Mouse (Mus musculus) heart, embryonic 13.5 days (tissue): ENCODE results near the gene Lrrc42. TPM values are rescaled to one million over a fixed set of nuclear protein-coding genes. Genes with fewer than 3 reads are reported as not detected.

Experiments
- ATAC-seq: fragments of 200-750 bp; cut with Nextera tagmentation; 2 replicates; pipeline ENCODE4 v1.8.0; 2017; ENCODE audit warnings: moderate TSS enrichment; ENCODE audit not compliant: insufficient number of reproducible peaks, low FRiP score, low TSS enrichment; ENCODE audit errors: extremely low read depth
- H3K27ac ChIP-seq: fragments of 300-500 bp; sonication (generic); replicated peaks from 2 replicates; pipeline ENCODE4 v1.5.1; 2015; ENCODE audit warnings: moderate library complexity, mild to moderate bottlenecking, inconsistent platforms
- H3K27me3 ChIP-seq: fragments of 300-500 bp; sonication (generic); replicated peaks from 2 replicates; pipeline ENCODE4 v1.6.1; 2015; ENCODE audit warnings: mild to moderate bottlenecking, inconsistent platforms
- H3K36me3 ChIP-seq: fragments of 300-500 bp; sonication (generic); 2 replicates; pipeline ENCODE4 v1.6.1; 2015; ENCODE audit warnings: mild to moderate bottlenecking, inconsistent platforms
- H3K4me1 ChIP-seq: fragments of 300-500 bp; sonication (generic); 2 replicates; pipeline ENCODE4 v1.6.1; 2015; ENCODE audit warnings: inconsistent platforms
- H3K4me2 ChIP-seq: fragments of 300-500 bp; sonication (generic); 2 replicates; pipeline ENCODE4 v1.6.1; 2015; ENCODE audit warnings: inconsistent platforms, mild to moderate bottlenecking, moderate library complexity
- H3K4me3 ChIP-seq: fragments of 300-500 bp; sonication (generic); 2 replicates; pipeline ENCODE4 v1.5.1; 2015; ENCODE audit warnings: moderate library complexity, mild to moderate bottlenecking, inconsistent platforms
- H3K9ac ChIP-seq: fragments of 300-500 bp; sonication (generic); 2 replicates; pipeline ENCODE4 v1.6.1; 2015; ENCODE audit warnings: inconsistent platforms, mild to moderate bottlenecking, moderate library complexity
- H3K9me3 ChIP-seq: fragments of 300-500 bp; sonication (generic); 2 replicates; pipeline ENCODE4 v1.6.1; 2016; ENCODE audit warnings: inconsistent platforms
- WGBS: fragments of 180-500 bp; shearing (Covaris S2); methylation state at CpG from one replicate; pipeline ENCODE4 v1.1.7; 2015; ENCODE audit warnings: mixed read lengths; 5-methylcytosine and 5-hydroxymethylcytosine counted together
- polyA plus RNA-seq: library from polyadenylated mRNA; unstranded; fragments of >200 nt; fragmentation: Nextera tagmentation; extraction: Ambion mirVana; gene quantifications from 2 replicates; pipeline ENCODE4 v1.2.1, GENCODE M21; 2015

Gene Lrrc42
- polyA plus RNA-seq, 1 experiment from 2014 or later = 53.5 TPM

- WGBS = 60% methylated on average over 9 of the region's 9 CpGs
- H3K4me3 ChIP-seq = no peak overlapping the region
- peaks cover 8% of the 10 kb centered on the region; the same call in 1 of the 2 replicates for H3K4me1 ChIP-seq
- ATAC-seq = no peak
- H3K9me3 ChIP-seq = no peaks in the 10 kb centered on the region
- H3K27me3 ChIP-seq = peaks cover 73% of the 10 kb centered on the region
- H3K9ac ChIP-seq = no peak overlapping the region
- H3K36me3 ChIP-seq = no peaks in the 10 kb centered on the region
- H3K27ac ChIP-seq = no peak overlapping the region
- H3K4me2 ChIP-seq = no peak overlapping the region
Observed at GRCm38 (mm10) chr4:107217574-107217973, 35.8 kb downstream of the Lrrc42 start.

DNA sequence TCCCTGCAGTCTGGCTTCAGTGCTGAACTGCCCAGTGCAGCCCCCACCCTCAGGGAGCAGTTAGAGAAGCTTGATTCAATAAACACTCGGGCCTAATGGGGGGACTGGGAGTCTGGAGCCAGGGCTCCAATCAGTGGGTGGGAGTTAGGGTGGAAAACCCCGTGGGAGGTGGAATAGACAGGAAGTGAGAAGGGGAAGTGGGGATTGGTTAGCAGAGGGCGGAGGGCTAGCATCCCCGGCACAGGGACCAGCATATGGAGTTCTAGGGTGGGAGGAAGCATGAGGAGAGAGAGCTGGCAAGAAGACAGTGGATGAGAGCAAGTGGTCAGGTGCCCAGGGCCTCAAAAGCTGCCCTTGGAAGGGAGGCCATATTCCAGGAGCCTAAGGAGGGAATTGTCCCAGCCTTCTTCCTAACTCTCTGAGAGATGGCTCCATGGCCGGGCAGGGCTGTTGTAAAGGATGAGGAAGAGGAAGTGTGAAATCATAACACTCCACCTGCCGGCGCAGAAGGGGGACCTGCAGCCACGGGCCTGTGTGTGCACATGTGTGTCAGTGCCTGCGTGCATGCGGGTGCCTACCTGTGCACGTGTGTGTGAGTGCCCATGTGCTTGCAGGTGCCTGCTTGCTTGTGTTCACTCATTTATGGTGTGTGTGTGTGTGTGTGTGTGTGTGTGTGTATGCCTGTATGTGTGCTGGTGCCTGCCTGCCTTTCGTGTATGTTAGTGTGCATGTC lies 39.9 kb downstream of the Lrrc42 start:
- Histone ChIP-seq H3K4me2 (no peak overlapping the region), H3K9me3 (no peaks in the 10 kb centered on the region), H3K4me3 (no peak overlapping the region), H3K27ac (no peak overlapping the region), H3K9ac (no peak overlapping the region), H3K4me1 (peaks cover 11% of the 10 kb centered on the region), H3K36me3 (peaks cover 7% of the 10 kb centered on the region; the same call in 1 of the 2 replicates), H3K27me3 (peaks cover 71% of the 10 kb centered on the region)
- 62% methylated on average over 12 of the region's 12 CpGs for WGBS
- no peak for ATAC-seq

DNA sequence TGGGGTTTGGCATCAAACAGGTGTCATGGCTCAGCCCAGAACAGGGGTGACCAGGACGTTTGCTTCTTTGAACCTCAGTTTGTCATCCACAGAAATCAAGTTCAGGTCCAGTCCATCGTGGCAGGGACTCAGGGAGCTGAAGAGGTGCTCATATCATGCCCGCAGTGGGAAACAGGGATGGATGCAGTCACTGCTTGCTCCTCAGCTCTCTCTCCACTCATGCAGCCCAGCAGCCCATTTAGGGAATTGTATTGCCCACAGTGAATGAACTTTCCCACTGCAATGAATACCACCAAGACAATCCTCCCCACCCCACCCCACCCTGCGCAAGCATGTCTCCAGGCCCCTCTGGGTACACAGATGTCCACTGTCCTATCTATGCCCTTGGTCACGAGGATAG lies 41.4 kb downstream of the Lrrc42 start:
- ATAC-seq = no peak
- Histone ChIP-seq H3K4me3 (no peak overlapping the region), H3K27ac (no peak overlapping the region), H3K36me3 (peaks cover 21% of the 10 kb centered on the region), H3K9ac (no peak overlapping the region), H3K4me1 (peaks cover 4% of the 10 kb centered on the region; the same call in 1 of the 2 replicates), H3K27me3 (peaks cover 62% of the 10 kb centered on the region), H3K4me2 (no peak overlapping the region), H3K9me3 (no peaks in the 10 kb centered on the region)
- 77% methylated on average over 5 of the region's 5 CpGs for WGBS

GRCm38 (mm10) chr4:107211465-107211864 lies 41.9 kb downstream of the Lrrc42 start:
- H3K9me3 ChIP-seq = no peaks in the 10 kb centered on the region
- ATAC-seq = no peak
- peaks cover 26% of the 10 kb centered on the region for H3K36me3 ChIP-seq
- peaks cover 4% of the 10 kb centered on the region; the same call in 1 of the 2 replicates for H3K4me1 ChIP-seq
- no peak overlapping the region for H3K9ac ChIP-seq
- no peak overlapping the region for H3K27ac ChIP-seq
- H3K27me3 ChIP-seq = peaks cover 58% of the 10 kb centered on the region
- no peak overlapping the region for H3K4me2 ChIP-seq
- H3K4me3 ChIP-seq = no peak overlapping the region
- 43% methylated on average over 4 of the region's 4 CpGs for WGBS

DNA sequence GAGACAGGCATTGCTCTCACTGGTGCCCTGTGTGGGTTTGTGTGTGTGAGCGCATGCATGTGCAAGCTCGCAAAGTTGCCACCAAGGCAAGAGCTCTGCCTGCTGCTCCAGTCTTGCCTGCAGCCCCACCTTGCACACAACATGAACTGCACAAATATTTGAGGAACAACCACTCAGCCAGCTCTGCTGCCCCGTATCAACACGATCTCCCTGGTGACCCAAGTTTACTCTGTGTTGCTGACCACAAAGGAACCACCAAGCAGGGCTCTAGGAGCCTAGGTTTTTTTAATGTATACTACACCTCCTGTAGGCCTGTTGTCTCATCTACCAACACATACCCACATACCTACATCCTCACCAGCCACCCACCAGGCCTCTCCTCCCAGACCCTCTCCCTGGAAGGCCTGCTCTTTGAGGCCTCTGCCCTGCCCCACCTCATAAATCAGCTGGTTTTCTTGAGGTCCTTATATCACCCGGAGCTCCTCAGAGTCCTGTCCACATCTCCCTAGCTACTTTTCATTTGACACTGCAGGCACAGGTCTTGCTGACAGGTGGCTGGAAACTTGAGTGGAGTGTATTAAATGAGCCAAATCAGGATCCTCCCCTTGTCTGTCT lies 42.7 kb downstream of the Lrrc42 start:
- Histone ChIP-seq H3K9me3 (no peaks in the 10 kb centered on the region), H3K9ac (no peak overlapping the region), H3K4me3 (no peak overlapping the region), H3K27me3 (peaks cover 50% of the 10 kb centered on the region), H3K27ac (no peak overlapping the region), H3K4me1 (peaks cover 4% of the 10 kb centered on the region; the same call in 1 of the 2 replicates), H3K36me3 (peaks cover 31% of the 10 kb centered on the region), H3K4me2 (no peak overlapping the region)
- WGBS = 76% methylated on average over 5 of the region's 5 CpGs
- no peak for ATAC-seq

GRCm38 (mm10) chr4:107208880-107209279 lies 44.5 kb downstream of the Lrrc42 start, which contains the start of gene Ldlrad1:
Gene Ldlrad1 (plus strand): TSS chr4:107209180.
- WGBS = 84% methylated on average over 3 of the region's 3 CpGs
- Histone ChIP-seq H3K4me3 (no peak within 1 kb of the TSS), H3K36me3 (peaks cover 48% of the 10 kb centered on the region), H3K4me1 (peaks cover 4% of the 10 kb centered on the region; the same call in 1 of the 2 replicates), H3K9me3 (no peaks in the 10 kb centered on the region), H3K4me2 (no peak within 1 kb of the TSS), H3K9ac (no peak within 1 kb of the TSS), H3K27ac (no peak within 1 kb of the TSS), H3K27me3 (peaks cover 33% of the 10 kb centered on the region)
- ATAC-seq = no peak

DNA sequence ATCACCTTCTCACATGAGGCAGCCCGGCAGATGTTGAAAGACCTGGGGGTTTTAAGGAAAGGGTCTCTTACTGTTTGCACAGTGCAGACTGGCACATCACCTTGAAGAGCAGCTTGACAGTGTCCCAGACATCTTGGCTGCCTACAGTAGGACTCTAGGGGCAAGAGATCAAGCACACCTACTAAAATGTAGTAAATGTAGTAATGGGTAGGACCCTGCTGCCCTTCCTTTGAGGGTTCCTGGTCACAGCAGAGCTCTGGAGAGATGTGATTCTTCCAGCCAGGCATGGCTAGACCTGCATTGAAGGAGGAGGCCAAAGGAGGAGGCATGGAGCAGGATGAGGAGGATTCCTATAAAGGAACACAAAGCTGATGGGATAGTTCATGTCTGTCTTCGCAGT lies 46.3 kb downstream of the Lrrc42 start:
- H3K4me3 ChIP-seq = no peak overlapping the region
- no peak overlapping the region for H3K4me2 ChIP-seq
- peaks cover 67% of the 10 kb centered on the region for H3K36me3 ChIP-seq
- peaks cover 4% of the 10 kb centered on the region; the same call in 1 of the 2 replicates for H3K4me1 ChIP-seq
- 97% methylated on average over 2 of the region's 2 CpGs for WGBS
- H3K27me3 ChIP-seq = peaks cover 16% of the 10 kb centered on the region; the same call in 1 of the 2 replicates
- no peak overlapping the region for H3K27ac ChIP-seq
- ATAC-seq = no peak
- no peak overlapping the region for H3K9ac ChIP-seq
- H3K9me3 ChIP-seq = no peaks in the 10 kb centered on the region

DNA sequence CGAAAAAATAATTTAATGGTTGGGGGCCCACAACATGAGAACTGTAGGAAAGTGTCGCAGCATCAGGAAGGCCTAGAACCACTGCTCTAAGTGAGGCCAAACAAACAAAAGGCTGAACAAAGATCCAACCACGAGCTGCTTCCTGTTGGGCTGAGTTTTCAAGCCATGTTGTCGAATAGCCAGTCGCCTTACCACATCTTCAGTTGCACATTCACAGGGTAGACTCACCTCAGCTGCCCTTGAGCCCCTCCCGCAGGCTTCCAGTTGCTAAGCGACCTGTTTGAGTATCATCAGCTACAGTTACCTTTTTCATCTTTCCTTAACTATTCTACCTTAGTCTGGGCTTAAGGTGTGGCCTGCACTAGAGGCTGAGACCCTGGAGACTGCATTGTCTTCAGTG lies 50.3 kb downstream of the Lrrc42 start:
- H3K9me3 ChIP-seq = no peaks in the 10 kb centered on the region
- ATAC-seq = no peak
- no peak overlapping the region for H3K27ac ChIP-seq
- H3K4me2 ChIP-seq = no peak overlapping the region
- no peaks in the 10 kb centered on the region for H3K4me1 ChIP-seq
- WGBS = 85% methylated on average over 7 of the region's 7 CpGs
- H3K4me3 ChIP-seq = no peak overlapping the region
- H3K27me3 ChIP-seq = no peaks in the 10 kb centered on the region; the same call in 1 of the 2 replicates
- peaks cover 95% of the 10 kb centered on the region for H3K36me3 ChIP-seq
- no peak overlapping the region for H3K9ac ChIP-seq

DNA sequence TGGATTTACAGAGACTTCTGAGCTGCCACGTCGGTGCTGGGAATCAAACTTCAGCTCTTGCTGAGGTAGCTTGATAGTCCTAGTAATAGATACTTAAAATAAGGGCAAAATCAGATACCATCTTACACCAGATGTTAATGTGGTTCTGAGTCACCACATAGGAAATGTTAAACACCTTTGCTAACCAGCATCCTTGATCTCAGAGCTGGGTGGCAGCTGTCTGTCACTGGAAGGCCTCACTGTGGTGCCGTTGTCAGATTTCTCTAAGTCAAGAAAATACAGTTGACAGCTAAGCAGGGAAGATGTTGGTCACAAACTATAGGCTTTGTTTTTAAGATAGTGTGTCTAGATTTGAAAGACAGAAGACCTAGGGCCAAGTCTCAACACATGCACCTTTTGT lies 51.6 kb downstream of the Lrrc42 start:
- Histone ChIP-seq H3K4me2 (no peak overlapping the region), H3K27me3 (no peaks in the 10 kb centered on the region), H3K27ac (no peak overlapping the region), H3K9me3 (no peaks in the 10 kb centered on the region), H3K4me3 (no peak overlapping the region), H3K36me3 (peaks cover 96% of the 10 kb centered on the region), H3K4me1 (no peaks in the 10 kb centered on the region), H3K9ac (no peak overlapping the region)
- WGBS = 91% methylated on average over 3 of the region's 3 CpGs
- ATAC-seq = no peak

- H3K27ac ChIP-seq = no peak overlapping the region
- H3K4me3 ChIP-seq = no peak overlapping the region
- H3K36me3 ChIP-seq = peaks cover 96% of the 10 kb centered on the region
- no peaks in the 10 kb centered on the region for H3K27me3 ChIP-seq
- no peak overlapping the region for H3K4me2 ChIP-seq
- no peak for ATAC-seq
- 86% methylated on average over 5 of the region's 5 CpGs for WGBS
- H3K4me1 ChIP-seq = no peaks in the 10 kb centered on the region
- no peak overlapping the region for H3K9ac ChIP-seq
- no peaks in the 10 kb centered on the region for H3K9me3 ChIP-seq
Observed at GRCm38 (mm10) chr4:107198072-107198471, 55.3 kb downstream of the Lrrc42 start.

DNA sequence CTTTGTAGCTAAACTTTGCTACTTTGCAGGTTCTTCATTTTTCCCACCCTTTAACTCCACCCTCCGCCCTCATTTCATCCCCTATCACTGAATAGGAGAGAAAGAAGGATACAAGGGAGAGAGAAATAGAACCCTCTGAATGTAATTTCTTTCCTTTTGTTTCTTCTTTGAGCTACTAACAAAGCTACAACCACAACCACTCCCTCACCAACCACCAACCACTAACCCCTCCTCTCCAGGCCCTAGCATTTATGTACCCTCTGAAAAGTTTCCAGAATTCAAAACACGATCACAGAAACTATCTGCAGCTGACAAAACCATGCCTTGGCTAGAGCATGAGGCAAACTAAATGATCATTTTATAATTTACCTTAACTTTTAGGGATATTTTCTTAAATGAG lies 56.9 kb downstream of the Lrrc42 start:
- 92% methylated on average over 2 of the region's 2 CpGs for WGBS
- no peak overlapping the region for H3K27ac ChIP-seq
- H3K4me3 ChIP-seq = no peak overlapping the region
- H3K4me2 ChIP-seq = no peak overlapping the region
- no peaks in the 10 kb centered on the region for H3K4me1 ChIP-seq
- no peaks in the 10 kb centered on the region for H3K9me3 ChIP-seq
- H3K27me3 ChIP-seq = no peaks in the 10 kb centered on the region
- no peak overlapping the region for H3K9ac ChIP-seq
- peaks cover 93% of the 10 kb centered on the region for H3K36me3 ChIP-seq
- no peak for ATAC-seq
